Mouse (Mus musculus): Measurements from ENCODE around the gene Tceal8. TPM values are rescaled to one million over a fixed set of nuclear protein-coding genes. Genes with fewer than 3 reads are reported as not detected.
"Not testable (repeated sequence)": the region's sequence is repeated elsewhere in the genome, so short reads cannot be mapped to it uniquely, and the experiment has no call there.

Tceal8 gene
- 6.5 to 17.3 TPM (median 15.9 TPM) in 3 replicates for total RNA-seq (2017)

DNA sequence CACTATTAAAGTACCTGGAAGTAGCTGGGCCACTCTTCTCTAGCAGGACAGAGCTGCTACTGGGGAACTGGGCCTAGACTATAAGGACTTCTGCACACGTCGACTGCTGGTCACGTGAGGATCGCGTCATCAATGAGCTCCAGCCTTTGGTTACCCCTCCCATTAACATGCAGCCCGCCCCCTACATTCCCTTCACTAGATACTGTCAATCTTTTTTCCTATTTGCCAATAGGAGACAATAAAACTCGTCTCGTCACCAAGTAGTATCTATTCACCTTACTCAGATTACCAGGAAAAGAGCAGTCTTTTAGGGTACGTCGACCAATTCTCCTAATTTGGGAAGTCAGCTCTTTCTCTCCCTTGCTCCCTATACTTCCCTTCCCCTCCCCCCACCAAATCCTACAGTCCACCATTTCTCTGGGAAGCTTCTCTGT lies at the start of gene Tceal8:
TSS of gene Tceal8 (minus strand) at position 225 of the 434 bp plus-strand sequence.
- peak; percentile 78 for ATAC-seq (replicated peaks; ENCODE audit: insufficient number of reproducible peaks, low FRiP score, low TSS enrichment, poor library complexity, severe bottlenecking)

DNA sequence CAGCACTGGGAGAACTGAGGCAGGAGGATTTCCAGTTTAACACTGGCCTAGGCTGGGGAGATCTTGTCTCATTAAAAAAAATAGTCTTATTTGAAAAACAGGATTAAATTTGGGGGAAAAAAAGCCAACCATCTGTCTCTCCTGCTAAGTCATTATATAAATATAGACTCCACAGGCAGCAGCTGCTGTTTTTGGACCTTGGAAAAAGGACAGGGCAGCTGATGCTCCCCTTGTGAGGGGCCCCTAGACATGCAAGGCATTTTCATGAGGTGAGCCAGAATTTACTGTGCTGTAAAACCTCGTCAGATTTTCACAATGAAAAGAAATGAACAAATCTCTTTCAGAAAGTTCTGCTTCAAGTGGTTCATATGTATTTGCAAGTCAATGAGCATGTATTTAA lies 44.2 kb upstream of the Tceal8 start:
- ATAC-seq (replicated peaks; ENCODE audit: insufficient number of reproducible peaks, low FRiP score, low TSS enrichment, poor library complexity, severe bottlenecking) = no peak

GRCm38 (mm10) chrX:136214729-136215677 lies 42.9 kb upstream of the Tceal8 start, which contains the start of the genes Tceal7 and Bex1:
Gene Tceal7, plus strand, starts transcription at chrX:136214779.
Gene Bex1, minus strand, starts transcription at chrX:136215513.
- ATAC-seq (replicated peaks; ENCODE audit: insufficient number of reproducible peaks, low FRiP score, low TSS enrichment, poor library complexity, severe bottlenecking) = not testable (repeated sequence)

GRCm38 (mm10) chrX:136213396-136213795 lies 41.3 kb upstream of the Tceal8 start:
- no peak for ATAC-seq (replicated peaks; ENCODE audit: insufficient number of reproducible peaks, low FRiP score, low TSS enrichment, poor library complexity, severe bottlenecking)

- no peak for ATAC-seq (replicated peaks; ENCODE audit: insufficient number of reproducible peaks, low FRiP score, low TSS enrichment, poor library complexity, severe bottlenecking)
These were observed 32.3 kb upstream of the Tceal8 start for GRCm38 (mm10) chrX:136204406-136204805.

DNA sequence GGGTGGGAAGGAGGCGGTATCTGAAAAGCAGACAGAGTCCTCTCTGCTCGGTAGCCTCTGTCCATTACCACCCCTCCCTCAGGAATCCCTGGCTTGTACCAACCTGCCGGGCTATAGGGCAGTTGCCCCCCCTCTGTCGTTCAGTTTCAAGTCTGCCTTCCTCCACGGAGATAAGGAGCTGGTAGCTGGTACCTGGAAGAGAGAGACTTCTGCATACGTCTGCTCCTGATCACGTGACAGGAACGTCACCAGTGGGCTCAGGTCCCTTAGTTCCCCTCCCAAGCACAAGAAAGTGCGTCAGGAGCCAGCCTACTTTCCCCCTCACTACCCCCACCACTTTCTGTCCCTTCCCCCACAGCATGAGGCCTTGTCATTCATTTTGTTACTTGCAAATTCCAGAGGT lies 31.5 kb upstream of the Tceal8 start, which contains the start of gene Tceal5:
TSS of gene Tceal5 (minus strand) at position 213 of the 403 bp plus-strand sequence.
- ATAC-seq (replicated peaks; ENCODE audit: insufficient number of reproducible peaks, low FRiP score, low TSS enrichment, poor library complexity, severe bottlenecking) = no peak

GRCm38 (mm10) chrX:136203257-136203656 lies 31.1 kb upstream of the Tceal8 start:
- no peak for ATAC-seq (replicated peaks; ENCODE audit: insufficient number of reproducible peaks, low FRiP score, low TSS enrichment, poor library complexity, severe bottlenecking)

DNA sequence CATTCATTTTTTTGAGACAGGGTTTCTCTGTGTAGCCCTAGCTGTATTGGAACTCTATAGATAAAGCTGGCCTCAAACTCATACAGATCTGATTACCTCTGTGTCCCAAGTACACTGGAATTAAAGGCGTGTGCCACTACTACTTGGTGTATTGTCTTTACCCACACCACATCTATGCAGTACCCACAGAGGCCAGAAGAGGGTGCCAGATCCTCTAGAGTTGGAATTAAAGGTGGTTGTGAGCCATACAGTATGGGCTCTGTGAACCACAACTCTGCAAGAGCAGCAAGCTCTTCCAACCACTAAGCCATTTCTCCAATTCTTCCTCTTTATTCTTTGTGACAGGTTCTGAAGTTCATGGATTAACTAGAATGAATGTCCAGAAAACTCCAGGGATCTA lies 24.7 kb upstream of the Tceal8 start:
- no peak for ATAC-seq (replicated peaks; ENCODE audit: insufficient number of reproducible peaks, low FRiP score, low TSS enrichment, poor library complexity, severe bottlenecking)

- ATAC-seq (replicated peaks; ENCODE audit: insufficient number of reproducible peaks, low FRiP score, low TSS enrichment, poor library complexity, severe bottlenecking) = no peak
These were observed 23.2 kb upstream of the Tceal8 start for GRCm38 (mm10) chrX:136195193-136195944.

- no peak for ATAC-seq (replicated peaks; ENCODE audit: insufficient number of reproducible peaks, low FRiP score, low TSS enrichment, poor library complexity, severe bottlenecking)
These were observed 11.0 kb upstream of the Tceal8 start for GRCm38 (mm10) chrX:136183107-136183506.

DNA sequence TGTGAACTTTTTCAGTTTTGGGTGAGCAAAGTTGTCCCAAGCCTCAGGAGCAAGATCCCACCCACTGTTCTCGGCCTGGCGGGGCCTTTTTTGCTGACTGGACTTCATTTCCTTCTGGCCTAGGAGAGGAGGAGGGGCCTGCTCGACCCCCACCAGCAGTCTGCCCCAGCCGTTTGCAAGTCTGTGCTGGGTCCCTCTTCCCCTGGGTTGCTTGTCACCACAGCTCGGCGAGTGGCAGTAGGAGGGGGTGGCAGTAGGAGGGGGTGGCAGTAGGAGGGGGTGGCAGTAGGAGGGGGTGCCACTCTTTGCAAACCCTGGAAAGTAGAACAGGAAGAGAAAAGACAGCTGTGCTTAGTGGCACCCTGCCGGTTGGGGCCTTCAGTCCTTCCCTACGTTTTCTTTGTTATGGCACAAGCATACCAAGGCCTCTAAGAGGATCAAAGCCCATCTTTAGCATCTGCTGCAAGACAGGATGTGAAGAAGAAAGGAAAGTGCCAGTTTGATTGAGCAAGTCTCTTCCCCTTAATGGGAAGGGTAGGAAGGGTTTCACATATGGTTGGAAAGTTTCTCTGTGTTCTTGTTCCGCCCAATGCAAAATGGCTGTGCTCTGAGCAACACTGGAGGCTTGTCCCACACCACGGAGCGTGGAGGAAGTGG lies 8.9 kb upstream of the Tceal8 start:
- ATAC-seq (replicated peaks; ENCODE audit: insufficient number of reproducible peaks, low FRiP score, low TSS enrichment, poor library complexity, severe bottlenecking) = no peak

DNA sequence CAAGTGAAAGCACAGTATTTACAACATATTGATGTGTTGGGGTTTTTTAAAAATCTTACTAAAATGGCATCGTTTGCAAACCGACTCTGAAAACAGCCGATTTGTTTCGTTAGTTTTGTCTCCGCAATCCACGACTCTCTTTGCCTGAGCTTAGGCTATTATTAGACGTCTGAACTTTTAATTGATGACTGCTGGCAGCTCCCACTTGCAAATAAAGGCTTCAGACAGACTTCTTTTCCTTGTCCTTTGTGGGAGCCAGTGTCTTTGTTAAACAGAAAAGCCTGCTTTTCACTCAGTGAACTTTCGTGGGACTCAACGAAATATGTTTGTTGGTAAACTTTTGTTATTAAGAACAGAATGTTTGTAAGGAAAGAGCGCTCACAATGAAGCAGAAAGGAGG lies 644 bp upstream of the Tceal8 start:
- ATAC-seq (replicated peaks; ENCODE audit: insufficient number of reproducible peaks, low FRiP score, low TSS enrichment, poor library complexity, severe bottlenecking) = no peak

- no peak for ATAC-seq (replicated peaks; ENCODE audit: insufficient number of reproducible peaks, low FRiP score, low TSS enrichment, poor library complexity, severe bottlenecking)
These were observed 689 bp downstream of the Tceal8 start for GRCm38 (mm10) chrX:136171189-136172117.

DNA sequence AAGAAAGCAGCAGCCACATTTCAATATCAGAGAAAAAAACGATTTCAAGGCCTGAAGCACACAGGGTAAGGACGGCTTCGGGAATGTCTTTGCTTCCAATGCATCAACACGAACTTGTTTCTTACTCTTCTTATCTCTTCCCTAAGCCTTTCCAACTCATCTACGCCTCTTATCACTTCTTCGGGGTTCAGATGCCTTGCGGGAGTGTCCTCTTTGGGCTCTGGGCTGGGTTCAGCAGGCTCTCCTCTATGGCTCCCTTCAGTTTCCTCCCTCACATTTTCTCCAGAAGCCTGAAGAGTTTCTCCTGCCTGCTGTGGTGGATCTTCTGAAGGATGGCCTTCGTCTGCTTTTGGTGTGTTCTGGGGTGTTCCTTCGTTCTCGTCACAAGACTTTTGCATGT lies 1.5 kb downstream of the Tceal8 start:
- no peak for ATAC-seq (replicated peaks; ENCODE audit: insufficient number of reproducible peaks, low FRiP score, low TSS enrichment, poor library complexity, severe bottlenecking)

GRCm38 (mm10) chrX:136144195-136144594 lies 27.9 kb downstream of the Tceal8 start:
- ATAC-seq (replicated peaks; ENCODE audit: insufficient number of reproducible peaks, low FRiP score, low TSS enrichment, poor library complexity, severe bottlenecking) = no peak

DNA sequence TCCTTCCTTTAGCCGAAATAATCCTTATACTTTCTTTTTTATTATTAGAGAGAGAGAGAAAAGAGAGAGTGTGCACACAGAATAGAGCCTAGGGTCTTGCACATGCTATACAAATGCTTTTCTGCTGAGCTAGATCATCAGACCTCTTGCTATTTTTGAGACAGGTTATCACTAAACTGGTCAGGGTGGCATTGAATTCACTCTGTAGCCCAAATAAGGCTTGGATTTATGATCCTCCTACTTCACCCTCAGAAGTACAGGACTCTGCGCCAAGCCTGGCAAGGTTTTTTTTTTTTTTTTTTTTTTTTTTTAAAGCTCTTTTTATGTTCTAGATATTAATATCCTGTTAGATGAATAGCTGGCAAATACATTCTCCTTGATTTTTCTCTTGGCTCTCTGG lies 28.4 kb downstream of the Tceal8 start:
- ATAC-seq (replicated peaks; ENCODE audit: insufficient number of reproducible peaks, low FRiP score, low TSS enrichment, poor library complexity, severe bottlenecking) = no peak

DNA sequence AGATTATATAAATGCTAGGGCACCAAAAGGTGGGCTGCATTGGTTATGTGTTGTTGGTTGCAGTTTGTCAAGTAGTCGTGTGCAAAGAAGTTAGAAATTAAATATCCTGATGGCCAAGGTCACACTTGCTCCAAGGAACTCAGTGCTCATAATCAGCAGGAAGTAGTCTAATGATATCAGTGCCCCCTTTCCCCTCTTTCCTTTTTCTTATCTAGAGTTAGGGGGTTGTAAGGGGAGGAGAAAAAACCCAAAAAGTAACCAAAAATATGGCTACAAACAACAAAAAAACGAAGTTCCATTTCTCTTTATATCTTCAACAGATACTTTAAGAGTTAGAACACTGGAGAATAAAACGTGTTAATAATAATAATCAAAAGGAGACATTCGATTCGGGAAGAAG lies 30.8 kb downstream of the Tceal8 start:
- ATAC-seq (replicated peaks; ENCODE audit: insufficient number of reproducible peaks, low FRiP score, low TSS enrichment, poor library complexity, severe bottlenecking) = no peak

DNA sequence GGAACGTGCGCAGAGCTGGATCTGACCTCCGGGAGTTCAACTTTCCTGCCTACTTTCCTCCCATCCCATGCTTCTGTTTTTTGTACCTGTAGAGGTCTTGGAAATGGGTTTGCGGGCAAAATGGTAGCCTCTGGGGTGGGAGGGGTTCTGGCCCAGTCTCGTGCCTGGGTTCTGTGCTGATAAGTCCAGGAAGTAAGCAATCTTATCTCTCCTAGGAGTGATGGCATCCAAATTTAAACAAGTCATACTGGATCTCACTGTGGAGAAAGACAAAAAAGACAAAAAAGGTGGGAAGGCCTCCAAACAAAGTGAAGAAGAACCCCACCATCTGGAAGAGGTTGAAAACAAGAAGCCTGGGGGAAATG lies 32.5 kb downstream of the Tceal8 start:
- not testable (repeated sequence) for ATAC-seq (replicated peaks; ENCODE audit: insufficient number of reproducible peaks, low FRiP score, low TSS enrichment, poor library complexity, severe bottlenecking)
